Comparison of ENCODE assay signal across 10 mouse cellular contexts in genomic region chr4:152184353-152185035, GRCm38 (mm10). TPM values are rescaled to one million over a fixed set of nuclear protein-coding genes. Genes with fewer than 3 reads are reported as not detected.
DNase-seq lines count a peak whose midpoint lies in the region; ATAC-seq lines count a peak whose summit lies in the region.
"Had no signal": no experiment of that assay in that cellular context is flagged by ENCODE, and none has a peak within 500 bp of the region (broad histone marks: within the 10 kb centered on the region; RNA-seq: fewer than 3 reads in every experiment).

No protein-coding gene starts in this region.

- DNase-seq in heart, postnatal 36 days = no peak
- DNase-seq in midbrain, embryonic 14.5 days = peak; percentile 49
- peak; percentile 68 to 79 for DNase-seq in cerebellum, postnatal 14 days
- DNase-seq in adrenal gland, postnatal 4 days (ENCODE audit: low spot score in 2 of 2) = no peak
- no peak for DNase-seq in adrenal gland, postnatal 25 days

- H3K4me2 ChIP-seq in heart, embryonic 12.5 days = peak overlapping the region; percentile 74; the same call in 1 of the 2 replicates
- no peak overlapping the region for H3K4me2 ChIP-seq in midbrain, embryonic 14.5 days (ENCODE audit: low read length)
- H3K4me2 ChIP-seq in midbrain, embryonic 16.5 days (ENCODE audit: low read length) = no peak overlapping the region
- no peak overlapping the region for H3K4me2 ChIP-seq in neural tube, embryonic 15.5 days

- H3K4me1 ChIP-seq in heart, embryonic 12.5 days (replicated peaks) = peaks cover 45% of the 10 kb centered on the region
- peaks cover 12% of the 10 kb centered on the region for H3K4me1 ChIP-seq in midbrain, embryonic 14.5 days (ENCODE audit: control insufficient read depth, insufficient read depth, low read length)
- peaks cover 23% of the 10 kb centered on the region for H3K4me1 ChIP-seq in midbrain, embryonic 16.5 days (ENCODE audit: control insufficient read depth, insufficient read depth, low read length)
- peaks cover 45% of the 10 kb centered on the region for H3K4me1 ChIP-seq in neural tube, embryonic 15.5 days

- 58% methylated on average over 7 of the region's 7 CpGs for WGBS in heart, embryonic 12.5 days
- 69% methylated on average over 7 of the region's 7 CpGs for WGBS in midbrain, embryonic 14.5 days
- 61% methylated on average over 7 of the region's 7 CpGs for WGBS in midbrain, embryonic 16.5 days
- 57% methylated on average over 7 of the region's 7 CpGs for WGBS in neural tube, embryonic 15.5 days

- no peak for ATAC-seq in heart, embryonic 12.5 days (ENCODE audit: insufficient number of reproducible peaks, low FRiP score)
- no peak for ATAC-seq in midbrain, embryonic 14.5 days (ENCODE audit: low FRiP score, low TSS enrichment)
- ATAC-seq in midbrain, embryonic 16.5 days = no peak
- no peak for ATAC-seq in neural tube, embryonic 15.5 days (ENCODE audit: low FRiP score)

- intact Hi-C loops in heart, postnatal 36 days (cut with DNase I) = loop anchor here (2.0 kb wide), 1 partner anchor 28 kb away; no protein-coding TSS in a partner anchor

- peak overlapping the region; percentile 97 for H3K27ac ChIP-seq in heart, embryonic 12.5 days (ENCODE audit: poor library complexity, severe bottlenecking)
- H3K27ac ChIP-seq in midbrain, embryonic 14.5 days (replicated peaks; ENCODE audit: low read depth, low read length) = no peak overlapping the region
- H3K27ac ChIP-seq in midbrain, embryonic 16.5 days (ENCODE audit: low read length) = no peak overlapping the region
- peak overlapping the region; percentile 72; the same call in 1 of the 2 replicates for H3K27ac ChIP-seq in neural tube, embryonic 15.5 days (replicated peaks)

- no peak overlapping the region for H3K4me3 ChIP-seq in heart, embryonic 12.5 days
- H3K4me3 ChIP-seq in midbrain, embryonic 14.5 days (replicated peaks; ENCODE audit: low read depth, low read length) = no peak overlapping the region
- H3K4me3 ChIP-seq in midbrain, embryonic 16.5 days (ENCODE audit: low read depth, low read length) = no peak overlapping the region
- H3K4me3 ChIP-seq in neural tube, embryonic 15.5 days (replicated peaks) = no peak overlapping the region

- no peaks in the 10 kb centered on the region for H3K9me3 ChIP-seq in heart, embryonic 12.5 days (replicated peaks)
- no peaks in the 10 kb centered on the region for H3K9me3 ChIP-seq in midbrain, embryonic 14.5 days (ENCODE audit: control insufficient read depth, low read length)
- no peaks in the 10 kb centered on the region for H3K9me3 ChIP-seq in midbrain, embryonic 16.5 days (replicated peaks; ENCODE audit: control insufficient read depth, low read length, poor library complexity, severe bottlenecking)
- H3K9me3 ChIP-seq in neural tube, embryonic 15.5 days (replicated peaks) = no peaks in the 10 kb centered on the region

- no peaks in the 10 kb centered on the region; the same call in 1 of the 2 replicates for H3K27me3 ChIP-seq in heart, embryonic 12.5 days (replicated peaks)
- H3K27me3 ChIP-seq in midbrain, embryonic 14.5 days (ENCODE audit: control insufficient read depth, insufficient read depth, low read length) = peaks cover under 1% of the 10 kb centered on the region; the same call in 1 of the 2 replicates
- no peaks in the 10 kb centered on the region for H3K27me3 ChIP-seq in midbrain, embryonic 16.5 days (ENCODE audit: control insufficient read depth, insufficient read depth, low read depth, low read length)
- peaks cover 4% of the 10 kb centered on the region; the same call in 1 of the 2 replicates for H3K27me3 ChIP-seq in neural tube, embryonic 15.5 days (replicated peaks)

- H3K9ac ChIP-seq in heart, embryonic 12.5 days = no peak overlapping the region
- no peak overlapping the region for H3K9ac ChIP-seq in midbrain, embryonic 14.5 days (replicated peaks; ENCODE audit: low read length)
- H3K9ac ChIP-seq in midbrain, embryonic 16.5 days (ENCODE audit: low read depth, low read length) = no peak overlapping the region
- H3K9ac ChIP-seq in neural tube, embryonic 15.5 days (replicated peaks) = no peak overlapping the region

- peaks cover 6% of the 10 kb centered on the region for H3K36me3 ChIP-seq in heart, embryonic 12.5 days
- peaks cover 8% of the 10 kb centered on the region; the same call in 1 of the 2 replicates for H3K36me3 ChIP-seq in midbrain, embryonic 14.5 days (ENCODE audit: control insufficient read depth, insufficient read depth, low read length)
- H3K36me3 ChIP-seq in midbrain, embryonic 16.5 days (ENCODE audit: control insufficient read depth, insufficient read depth, low read length) = no peaks in the 10 kb centered on the region
- peaks cover 7% of the 10 kb centered on the region; the same call in 1 of the 2 replicates for H3K36me3 ChIP-seq in neural tube, embryonic 15.5 days

RNA-seq across cellular contexts. Expression of gene Acot7, which starts 6.6 kb away (rescaled TPM):
- 63.4 and 64.6 TPM in 2 replicates for polyA plus RNA-seq in heart, embryonic 12.5 days (2016; fragmentation: Nextera tagmentation; extraction: Ambion mirVana)
- total RNA-seq in heart, postnatal 36 days (2021) = 10 to 100 TPM; 58.7 to 59.1 TPM
- polyA plus RNA-seq in midbrain, embryonic 14.5 days (2014; fragmentation: Nextera tagmentation; extraction: Ambion mirVana) = 276 and 368 TPM in 2 replicates
- polyA plus RNA-seq in midbrain, embryonic 16.5 days (2015; fragmentation: Nextera tagmentation; extraction: Ambion mirVana) = 437 and 480 TPM in 2 replicates
- polyA plus RNA-seq in neural tube, embryonic 15.5 days (2015; fragmentation: Nextera tagmentation; extraction: Ambion mirVana) = 402 and 456 TPM in 2 replicates
- 10 to 100 TPM; 39.1 to 44.4 TPM for total RNA-seq in adrenal gland, postnatal 4 days (2021)
- total RNA-seq in adrenal gland, postnatal 25 days (2021) = 34.6 and 39.9 TPM in 2 replicates

RNA-seq across cellular contexts. Expression of gene Hes2, which starts 25.8 kb away (rescaled TPM):
- not detected in 2 replicates for polyA plus RNA-seq in heart, embryonic 12.5 days (2016; fragmentation: Nextera tagmentation; extraction: Ambion mirVana)
- total RNA-seq in heart, postnatal 36 days (2021) = not detected
- polyA plus RNA-seq in midbrain, embryonic 14.5 days (2014; fragmentation: Nextera tagmentation; extraction: Ambion mirVana) = not detected in 2 replicates
- polyA plus RNA-seq in midbrain, embryonic 16.5 days (2015; fragmentation: Nextera tagmentation; extraction: Ambion mirVana) = not detected in 2 replicates
- polyA plus RNA-seq in neural tube, embryonic 15.5 days (2015; fragmentation: Nextera tagmentation; extraction: Ambion mirVana) = not detected in 2 replicates
- not detected for total RNA-seq in adrenal gland, postnatal 4 days (2021)
- total RNA-seq in adrenal gland, postnatal 25 days (2021) = not detected in 2 replicates
- polyA plus RNA-seq: intestine, embryonic 14.5 days; neural tube, embryonic 14.5 days had no signal

RNA-seq across cellular contexts. Expression of gene Espn, which starts 32.3 kb away (rescaled TPM):
- polyA plus RNA-seq in heart, embryonic 12.5 days (2016; fragmentation: Nextera tagmentation; extraction: Ambion mirVana) = 1.3 and 1.6 TPM in 2 replicates
- total RNA-seq in heart, postnatal 36 days (2021) = 1 to 10 TPM; 1.8 to 2.7 TPM
- not detected in 2 replicates for polyA plus RNA-seq in midbrain, embryonic 14.5 days (2014; fragmentation: Nextera tagmentation; extraction: Ambion mirVana)
- polyA plus RNA-seq in midbrain, embryonic 16.5 days (2015; fragmentation: Nextera tagmentation; extraction: Ambion mirVana) = 0.14 and 0.25 TPM in 2 replicates
- 0.31 and 3.3 TPM in 2 replicates for polyA plus RNA-seq in neural tube, embryonic 15.5 days (2015; fragmentation: Nextera tagmentation; extraction: Ambion mirVana)
- total RNA-seq in adrenal gland, postnatal 4 days (2021) = 1 to 10 TPM; 1.0 to 5.1 TPM
- total RNA-seq in adrenal gland, postnatal 25 days (2021) = 1.2 TPM in 2 replicates

Comparison
In these comparisons a context has a peak if more than half of its experiments do, and no peak if none do; other contexts are left out.
1. H3K27ac ChIP-seq: peak in heart, embryonic 12.5 days (single experiment) and neural tube, embryonic 15.5 days (single experiment); none in midbrain, embryonic 14.5 days (single experiment) and midbrain, embryonic 16.5 days (single experiment).
2. DNase-seq: peak in midbrain, embryonic 14.5 days (single experiment) and cerebellum, postnatal 14 days (2 of 2); none in heart, postnatal 36 days (0 of 2), adrenal gland, postnatal 4 days (0 of 2) and adrenal gland, postnatal 25 days (single experiment).